Mouse (Mus musculus): ENCODE data around the gene Gpr39. TPM values are rescaled to one million over a fixed set of nuclear protein-coding genes. Genes with fewer than 3 reads are reported as not detected.

The Gpr39 gene
- total and polyA plus RNA-seq, 3 experiments: 0.18 to 1.4 (median 0.47) TPM

DNA sequence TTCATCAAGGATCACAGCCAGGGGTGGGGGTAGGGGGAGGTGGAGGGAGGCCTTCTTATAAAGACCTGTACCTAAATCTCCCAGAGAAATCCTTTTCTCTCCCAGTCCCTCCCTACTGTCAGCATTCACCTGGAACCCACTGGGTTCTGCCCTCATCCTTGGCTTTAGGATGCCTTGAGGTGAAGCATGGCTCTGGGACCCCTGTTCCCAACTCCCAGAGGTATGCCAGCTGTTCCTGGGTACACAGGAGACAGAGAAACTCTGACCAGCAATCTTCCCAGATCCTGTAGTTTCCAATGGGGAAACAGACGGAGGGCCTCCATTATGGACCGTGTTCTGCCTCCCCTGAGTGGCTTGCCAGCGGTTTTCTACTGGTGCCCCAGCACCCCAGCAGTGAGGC lies 243.9 kb downstream of the Gpr39 start:
- TF ChIP-seq EP300 (IDR thresholded peaks at IDR 0.05; ENCODE audit: insufficient read depth, low read depth, low read length): no peak
- TF ChIP-seq POLR2A (IDR thresholded peaks at IDR 0.05; ENCODE audit: insufficient read depth, low read depth, low read length): no peak
- TF ChIP-seq CTCF (IDR thresholded peaks at IDR 0.05): no peak
- Histone ChIP-seq H3K27ac (no peak overlapping the region), H3K27me3 (ENCODE audit: control insufficient read depth, insufficient read depth, low read length) (no peaks in the 10 kb centered on the region), H3K4me1 (ENCODE audit: control insufficient read depth, insufficient read depth, low read length) (no peaks in the 10 kb centered on the region), H3K36me3 (ENCODE audit: control insufficient read depth, insufficient read depth, low read length) (no peaks in the 10 kb centered on the region), H3K9ac (ENCODE audit: low read depth, low read length) (no peak overlapping the region), H3K79me2 (replicated peaks; ENCODE audit: control insufficient read depth, insufficient read depth, low read length) (no peaks in the 10 kb centered on the region), H3K4me3 (no peak overlapping the region)
- WGBS: 95% methylated on average over 3 of the region's 3 CpGs
- DNase-seq: no peak
- intact Hi-C loops (cut with DNase I): no loop called here

DNA sequence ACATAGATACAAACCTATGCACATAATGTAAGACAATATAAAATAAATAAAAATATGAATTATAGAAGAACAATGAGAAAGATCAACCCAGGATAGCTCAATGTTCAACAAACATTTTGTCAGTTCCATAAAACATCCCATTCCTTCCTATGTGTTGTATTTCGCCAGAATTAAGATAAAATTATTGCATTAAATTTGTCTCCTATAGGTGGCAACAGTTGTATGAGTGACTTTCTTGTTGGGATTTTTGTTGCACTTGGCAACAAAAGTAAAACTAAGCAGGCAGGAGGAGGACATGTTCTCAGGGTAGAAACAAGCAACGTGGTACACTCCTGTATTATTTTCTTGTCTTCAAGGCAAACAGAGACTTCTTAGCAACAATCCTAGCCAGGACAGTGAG lies 246.3 kb downstream of the Gpr39 start:
- WGBS: 50% methylated on average over 2 of the region's 2 CpGs
- DNase-seq: no peak
- TF ChIP-seq CTCF (IDR thresholded peaks at IDR 0.05) (0 out of 2 replicates have a peak, but pooled peaks have one; percentile 8), POLR2A (IDR thresholded peaks at IDR 0.05; ENCODE audit: insufficient read depth, low read depth, low read length) (no peak)
- intact Hi-C loops (cut with DNase I): no loop called here
- no peaks in the 10 kb centered on the region for H3K79me2 ChIP-seq (replicated peaks; ENCODE audit: control insufficient read depth, insufficient read depth, low read length)
- H3K4me3 ChIP-seq: no peak overlapping the region
- no peaks in the 10 kb centered on the region for H3K4me1 ChIP-seq (ENCODE audit: control insufficient read depth, insufficient read depth, low read length)
- no peaks in the 10 kb centered on the region for H3K36me3 ChIP-seq (ENCODE audit: control insufficient read depth, insufficient read depth, low read length)
- H3K27me3 ChIP-seq (ENCODE audit: control insufficient read depth, insufficient read depth, low read length): no peaks in the 10 kb centered on the region
- no peak overlapping the region for H3K9ac ChIP-seq (ENCODE audit: low read depth, low read length)
- H3K27ac ChIP-seq: no peak overlapping the region

Other genes starting within 250 kb of the Gpr39 start
- gene Actr3, start 241.3 kb upstream of the Gpr39 start, total RNA-seq (2021): 100 to 1,000 TPM; 102 to 118 TPM
- 33.8 and 69.1 TPM in 2 replicates for gene Actr3, start 241.3 kb upstream of the Gpr39 start, polyA plus RNA-seq (2012; rRNA removed)
- gene Slc35f5, start 116.4 kb upstream of the Gpr39 start, total RNA-seq (2021): 100 to 1,000 TPM; 103 to 129 TPM
- 61.8 and 136 TPM in 2 replicates for gene Slc35f5, start 116.4 kb upstream of the Gpr39 start, polyA plus RNA-seq (2012; rRNA removed)
- under 1 TPM; 0.31 to 0.50 TPM for gene Lypd1, start 236.1 kb downstream of the Gpr39 start, total RNA-seq (2021)
- gene Lypd1, start 236.1 kb downstream of the Gpr39 start, polyA plus RNA-seq (2012; rRNA removed): 1.2 and 2.2 TPM in 2 replicates

All from heart, adult 2 months (tissue).